Mouse (Mus musculus): ENCODE data around the gene Pdcd6ip.

DNA sequence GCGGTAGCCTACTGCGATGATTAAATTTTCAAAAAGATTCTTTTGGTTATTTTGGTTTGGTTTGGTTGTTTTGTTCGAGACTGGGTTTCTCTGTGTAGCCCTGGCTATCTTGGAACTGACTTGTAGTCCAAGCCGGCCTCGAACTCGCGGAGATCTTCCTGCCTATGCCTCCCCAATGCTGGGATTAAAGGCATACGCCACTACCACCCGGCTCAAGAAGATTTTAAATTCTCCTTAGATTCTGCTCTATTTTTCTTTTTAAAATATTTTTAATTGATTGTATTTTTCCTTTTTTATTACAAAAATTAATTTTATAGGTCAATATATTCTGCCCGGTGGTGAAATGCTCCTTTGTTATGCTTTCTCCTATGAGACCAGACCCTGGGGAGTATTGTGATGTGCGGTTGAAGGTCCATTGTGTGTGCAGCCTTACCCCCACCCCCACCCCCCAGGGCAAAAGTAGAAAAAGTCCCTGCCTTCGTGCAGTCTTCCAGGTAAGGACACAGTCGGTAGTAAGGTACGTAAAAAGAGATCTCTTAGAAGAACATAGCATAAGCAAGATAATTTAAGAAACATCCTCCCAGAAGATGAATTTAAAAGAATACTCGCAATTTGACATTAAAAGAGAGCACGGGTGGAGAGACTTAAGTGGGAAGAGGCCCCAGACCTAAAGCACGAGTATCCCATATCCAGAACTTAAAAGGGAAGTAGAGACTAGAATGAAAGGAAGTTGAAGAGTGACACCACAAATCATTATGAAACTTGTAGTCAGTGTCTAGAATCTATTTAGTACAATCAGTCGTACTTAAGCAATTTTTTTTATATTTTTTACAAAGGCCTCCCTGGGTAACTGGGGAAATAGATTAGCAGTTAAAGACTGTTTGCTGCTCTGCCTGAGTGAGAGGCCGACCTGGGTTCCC, 562 bp upstream of the Pdcd6ip start:
- no peak for TF ChIP-seq CTCF (IDR thresholded peaks at IDR 0.05; ENCODE audit: low read depth)
- TF ChIP-seq EP300 (IDR thresholded peaks at IDR 0.05; ENCODE audit: low read depth): no peak

Measured in heart, postnatal 0 days (tissue).